Mouse (Mus musculus) layer of hippocampus, adult 9-11 months (tissue): Measurements from ENCODE around the gene Ptgfrn.
A peak's percentile ranks its signal among the peaks of the same experiment; 100 is the strongest.

Experiments used
- DNase-seq: peaks from one replicate; pipeline ENCODE4 v3.0.0; 2022

Ptgfrn gene

DNA sequence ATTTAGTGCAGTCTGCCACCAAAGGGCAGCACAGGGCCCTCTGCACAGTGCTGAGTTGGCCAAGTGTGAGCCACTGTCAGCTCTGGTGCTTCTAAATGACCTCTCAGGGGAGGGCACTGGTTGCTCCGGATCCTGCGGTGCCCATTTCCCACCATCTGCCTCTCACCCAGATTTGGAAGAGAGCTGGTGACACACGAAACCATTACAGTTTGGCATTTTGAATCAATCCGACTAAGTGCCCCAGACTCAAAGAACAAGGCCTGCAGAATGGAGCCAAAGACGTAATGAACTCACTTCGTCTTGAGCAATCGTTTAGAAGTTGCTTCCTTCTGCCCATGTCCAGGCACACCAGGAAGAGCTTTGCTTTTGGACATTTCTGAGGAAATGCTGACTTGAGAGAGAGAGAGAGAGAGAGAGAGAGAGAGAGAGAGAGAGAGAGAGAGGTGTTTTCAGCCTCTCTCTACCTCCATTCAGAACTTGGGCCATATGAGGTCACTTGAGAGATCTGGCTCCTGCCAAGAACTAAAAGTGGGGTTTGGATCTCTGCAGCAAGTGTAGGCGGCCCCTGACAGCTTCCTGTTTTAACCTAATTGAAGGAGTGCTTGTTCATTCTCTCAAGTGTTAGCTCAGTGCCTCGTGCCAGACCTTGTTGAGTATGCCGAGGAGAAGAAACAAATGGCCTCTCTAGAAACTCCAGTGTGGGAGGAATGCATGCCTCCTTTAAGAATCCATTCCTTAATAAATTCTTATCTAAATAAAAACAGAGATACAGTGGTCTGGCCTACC lies 112.1 kb downstream of the Ptgfrn start:
- peak; percentile 70 for DNase-seq

DNA sequence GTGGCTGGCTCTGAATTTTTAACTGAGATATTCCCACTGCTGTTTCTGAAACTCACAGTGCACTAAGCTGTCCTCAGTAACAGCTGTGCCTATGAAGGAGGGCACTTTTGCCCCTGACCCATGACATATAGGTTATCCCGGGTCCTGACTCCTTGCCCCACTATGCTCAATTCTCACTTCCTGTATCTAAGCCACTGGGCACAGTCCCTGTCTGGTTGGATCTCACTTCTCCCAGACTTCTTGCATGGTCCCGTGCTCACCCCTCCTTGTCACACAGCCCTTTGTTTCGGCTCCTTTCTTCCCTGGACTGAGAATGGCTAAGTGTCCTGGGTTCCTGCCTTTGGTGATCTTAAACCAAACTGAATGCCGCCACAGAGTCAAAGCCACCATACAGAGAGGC lies 115.8 kb downstream of the Ptgfrn start:
- DNase-seq: no peak

DNA sequence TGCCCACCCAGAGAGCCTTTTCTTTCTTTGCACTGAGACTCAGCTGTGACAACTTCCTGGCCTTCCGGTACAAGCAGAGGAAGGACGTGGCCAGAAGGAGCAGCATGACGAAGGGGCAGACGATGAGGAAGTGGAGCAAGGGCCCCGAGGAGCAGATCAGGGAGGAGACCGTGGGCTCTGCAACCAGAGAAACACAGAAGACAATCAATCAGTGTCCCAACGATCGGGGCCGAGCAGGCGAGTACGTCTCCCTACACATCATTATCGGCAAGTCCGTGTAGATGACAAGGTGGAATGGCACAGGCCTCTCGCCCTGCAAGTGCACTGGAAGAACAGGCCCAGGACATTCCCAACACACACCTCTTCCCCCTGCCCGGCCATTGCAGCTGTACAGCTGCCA lies 116.4 kb downstream of the Ptgfrn start:
- DNase-seq: no peak

DNA sequence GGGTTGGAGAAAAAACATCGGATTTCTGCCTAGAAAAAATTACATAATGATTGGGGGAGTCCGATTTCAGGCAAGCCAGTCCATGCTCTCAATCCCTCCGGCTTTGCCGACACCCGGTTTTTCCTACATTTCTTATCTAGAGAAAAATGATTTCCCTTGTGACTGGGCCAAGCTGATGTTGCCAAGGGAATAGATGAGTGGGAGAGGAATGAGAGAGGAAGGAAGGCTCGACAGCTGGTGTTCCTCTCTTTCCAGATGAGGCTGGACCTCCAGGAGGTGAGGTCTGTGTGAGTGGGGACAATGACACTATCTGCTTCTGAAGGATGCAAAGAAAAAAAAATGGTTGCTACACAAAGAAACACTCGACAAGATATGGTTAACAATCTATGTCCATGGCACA lies 116.9 kb downstream of the Ptgfrn start:
- no peak for DNase-seq
